Mouse (Mus musculus) intestine, postnatal 0 days (tissue): ENCODE data around the gene Lyg1. TPM values are rescaled to one million over a fixed set of nuclear protein-coding genes. Genes with fewer than 3 reads are reported as not detected.

Experiments
- ATAC-seq: fragments of 200-750 bp; cut with Nextera tagmentation; 2 replicates; pipeline ENCODE4 v1.8.0; 2017; ENCODE audit warnings: mild to moderate bottlenecking, moderate TSS enrichment, moderate library complexity
- H3K27ac ChIP-seq: fragments of 300-500 bp; sonication (generic); 2 replicates; pipeline ENCODE4 v1.5.1; 2014; ENCODE audit warnings: mild to moderate bottlenecking, low read depth, low read length, moderate library complexity
- H3K27me3 ChIP-seq: fragments of 300-500 bp; sonication (generic); replicated peaks from 2 replicates; pipeline ENCODE4 v1.6.1; 2014; ENCODE audit warnings: low read length, mixed read lengths; ENCODE audit not compliant: control insufficient read depth, insufficient read depth
- H3K36me3 ChIP-seq: fragments of 300-500 bp; sonication (generic); 2 replicates; pipeline ENCODE4 v1.6.1; 2014; ENCODE audit warnings: mild to moderate bottlenecking, moderate library complexity; ENCODE audit not compliant: control insufficient read depth, insufficient read depth
- H3K4me1 ChIP-seq: fragments of 300-500 bp; sonication (generic); replicated peaks from 2 replicates; pipeline ENCODE4 v1.6.1; 2014; ENCODE audit warnings: antibody characterized with exemption, low read length, mixed read lengths; ENCODE audit not compliant: control insufficient read depth, insufficient read depth
- H3K4me2 ChIP-seq: fragments of 300-500 bp; sonication (generic); replicated peaks from 2 replicates; pipeline ENCODE4 v1.6.1; 2014; ENCODE audit warnings: low read depth, mild to moderate bottlenecking, moderate library complexity
- H3K4me3 ChIP-seq: fragments of 300-500 bp; sonication (generic); 2 replicates; pipeline ENCODE4 v1.5.1; 2014; ENCODE audit warnings: low read depth, low read length
- H3K9ac ChIP-seq: fragments of 300-500 bp; sonication (generic); 2 replicates; pipeline ENCODE4 v1.6.1; 2014; ENCODE audit warnings: mild to moderate bottlenecking, low read depth, low read length
- H3K9me3 ChIP-seq: fragments of 300-500 bp; sonication (generic); 2 replicates; pipeline ENCODE4 v1.6.1; 2016; ENCODE audit warnings: mixed run types; ENCODE audit not compliant: control insufficient read depth
- CTCF ChIP-seq: sonication (generic); IDR thresholded peaks from 2 replicates; pipeline ENCODE4 v1.5.1; 2016; ENCODE audit warnings: low read depth, mild to moderate bottlenecking, control low read depth, antibody characterized with exemption, moderate library complexity
- WGBS: fragments of 180-500 bp; shearing (Covaris S2); extraction: QIAGEN DNeasy Blood & Tissue Kit; methylation state at CpG from one replicate; pipeline ENCODE4 v1.1.7; 2014; 5-methylcytosine and 5-hydroxymethylcytosine counted together
- polyA plus RNA-seq: library from polyadenylated mRNA; unstranded; fragments of >200 nt; fragmentation: Nextera tagmentation; extraction: Ambion mirVana; gene quantifications from 2 replicates; pipeline ENCODE4 v1.2.1, GENCODE M21; 2015

Lyg1 gene
- polyA plus RNA-seq, 1 experiment from 2014 or later = not detected

DNA sequence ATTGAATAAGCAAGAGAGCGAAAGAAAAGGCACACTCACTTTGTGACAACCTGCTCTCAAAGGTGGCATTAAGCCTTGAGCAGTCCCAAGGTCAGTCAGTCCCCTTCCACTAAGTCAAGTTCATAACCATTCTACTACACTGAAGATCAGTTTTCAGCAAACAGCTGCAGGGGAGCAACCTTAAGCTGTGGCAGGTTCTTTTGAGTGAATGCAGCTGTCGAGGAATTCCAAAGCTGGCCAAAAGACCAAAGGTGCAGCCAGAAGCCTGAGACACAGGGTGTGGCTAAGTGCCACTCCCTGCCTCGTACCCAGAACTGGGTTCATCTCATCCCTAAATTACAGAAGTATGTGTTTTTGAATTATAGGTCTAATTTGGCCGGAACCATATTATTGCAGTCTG is 57.7 kb downstream of the Lyg1 start:
- Histone ChIP-seq H3K4me1 (no peaks in the 10 kb centered on the region), H3K4me2 (no peak overlapping the region), H3K27ac (no peak overlapping the region), H3K36me3 (peaks cover 40% of the 10 kb centered on the region), H3K9me3 (no peaks in the 10 kb centered on the region), H3K9ac (no peak overlapping the region), H3K27me3 (no peaks in the 10 kb centered on the region), H3K4me3 (no peak overlapping the region)
- WGBS = 62% methylated on average over 4 of the region's 4 CpGs
- no peak for TF ChIP-seq CTCF
- ATAC-seq = no peak

Other genes starting within 250 kb of the Lyg1 start
- 7.2 and 7.8 TPM in 2 replicates for gene 2010300C02Rik, start 237.7 kb downstream of the Lyg1 start, polyA plus RNA-seq
- 2.0 and 2.1 TPM in 2 replicates for gene Tsga10, start 91.3 kb downstream of the Lyg1 start, polyA plus RNA-seq
- gene Lipt1, start 86.0 kb downstream of the Lyg1 start, polyA plus RNA-seq = 4.1 and 4.7 TPM in 2 replicates
- gene Mitd1, start 67.3 kb downstream of the Lyg1 start, polyA plus RNA-seq = 31.0 and 32.3 TPM in 2 replicates
- gene Mrpl30, start 67.3 kb downstream of the Lyg1 start, polyA plus RNA-seq = 261 and 264 TPM in 2 replicates
- gene Lyg2, start 41.3 kb downstream of the Lyg1 start, polyA plus RNA-seq = not detected in 2 replicates
- 101 and 103 TPM in 2 replicates for gene Txndc9, start 40.1 kb upstream of the Lyg1 start, polyA plus RNA-seq
- gene Eif5b, start 40.3 kb upstream of the Lyg1 start, polyA plus RNA-seq = 14.8 and 17.2 TPM in 2 replicates
- gene Rev1, start 172.0 kb upstream of the Lyg1 start, polyA plus RNA-seq = 9.5 and 10.1 TPM in 2 replicates